Mouse (Mus musculus): ENCODE data around the gene Epx. TPM values are rescaled to one million over a fixed set of nuclear protein-coding genes. Genes with fewer than 3 reads are reported as not detected.

Gene Epx
- polyA plus RNA-seq (2014; fragmentation: Illumina TruSeq; extraction: RNeasy Lipid Tissue Mini Kit (QIAGEN cat#74804); ENCODE audit: low read depth, low replicate concordance) = not detected

GRCm38 (mm10) chr11:87875436-87875835 is at the start of gene Epx:
TSS of gene Epx (minus strand) at chr11:87875536.

GRCm38 (mm10) chr11:87920966-87921365 is 45.6 kb upstream of the Epx start, which contains the start of gene Olfr464:
TSS of gene Olfr464 (minus strand) at chr11:87920967.

GRCm38 (mm10) chr11:87897287-87897686 is 22.0 kb upstream of the Epx start, which contains the start of gene Olfr463:
TSS of gene Olfr463 (minus strand) at chr11:87897387.

GRCm38 (mm10) chr11:87892168-87892567 is 16.8 kb upstream of the Epx start, which contains the start of gene Olfr462:
TSS of gene Olfr462 (minus strand) at chr11:87892268.

GRCm38 (mm10) chr11:87852690-87853596 is 22.4 kb downstream of the Epx start, which contains the start of gene Mks1:
TSS of gene Mks1 (plus strand) at chr11:87853215.

GRCm38 (mm10) chr11:87828239-87828900 is 47.0 kb downstream of the Epx start, which contains the start of gene Lpo:
TSS of gene Lpo (minus strand) at chr11:87828289.

Other genes starting within 250 kb of the Epx start
- gene Rnf43, start 212.8 kb downstream of the Epx start, polyA plus RNA-seq (2014; fragmentation: Illumina TruSeq; extraction: RNeasy Lipid Tissue Mini Kit (QIAGEN cat#74804); ENCODE audit: low read depth, low replicate concordance) = 21.6 TPM
- gene Supt4a, start 138.0 kb downstream of the Epx start, polyA plus RNA-seq (2014; fragmentation: Illumina TruSeq; extraction: RNeasy Lipid Tissue Mini Kit (QIAGEN cat#74804); ENCODE audit: low read depth, low replicate concordance) = 69.9 TPM
- 4.8 TPM for gene Tspoap1, start 115.0 kb downstream of the Epx start, polyA plus RNA-seq (2014; fragmentation: Illumina TruSeq; extraction: RNeasy Lipid Tissue Mini Kit (QIAGEN cat#74804); ENCODE audit: low read depth, low replicate concordance)
- gene Mpo, start 82.0 kb downstream of the Epx start, polyA plus RNA-seq (2014; fragmentation: Illumina TruSeq; extraction: RNeasy Lipid Tissue Mini Kit (QIAGEN cat#74804); ENCODE audit: low read depth, low replicate concordance) = not detected
- gene Lpo, start 47.2 kb downstream of the Epx start, polyA plus RNA-seq (2014; fragmentation: Illumina TruSeq; extraction: RNeasy Lipid Tissue Mini Kit (QIAGEN cat#74804); ENCODE audit: low read depth, low replicate concordance) = not detected
- gene Mks1, start 22.3 kb downstream of the Epx start, polyA plus RNA-seq (2014; fragmentation: Illumina TruSeq; extraction: RNeasy Lipid Tissue Mini Kit (QIAGEN cat#74804); ENCODE audit: low read depth, low replicate concordance) = 14.8 TPM
- not detected for gene Olfr462, start 16.7 kb upstream of the Epx start, polyA plus RNA-seq (2014; fragmentation: Illumina TruSeq; extraction: RNeasy Lipid Tissue Mini Kit (QIAGEN cat#74804); ENCODE audit: low read depth, low replicate concordance)
- not detected for gene Olfr463, start 21.9 kb upstream of the Epx start, polyA plus RNA-seq (2014; fragmentation: Illumina TruSeq; extraction: RNeasy Lipid Tissue Mini Kit (QIAGEN cat#74804); ENCODE audit: low read depth, low replicate concordance)
- gene Olfr464, start 45.4 kb upstream of the Epx start, polyA plus RNA-seq (2014; fragmentation: Illumina TruSeq; extraction: RNeasy Lipid Tissue Mini Kit (QIAGEN cat#74804); ENCODE audit: low read depth, low replicate concordance) = not detected
- gene Dynll2, start 112.0 kb upstream of the Epx start, polyA plus RNA-seq (2014; fragmentation: Illumina TruSeq; extraction: RNeasy Lipid Tissue Mini Kit (QIAGEN cat#74804); ENCODE audit: low read depth, low replicate concordance) = 168 TPM
- gene Srsf1, start 171.8 kb upstream of the Epx start, polyA plus RNA-seq (2014; fragmentation: Illumina TruSeq; extraction: RNeasy Lipid Tissue Mini Kit (QIAGEN cat#74804); ENCODE audit: low read depth, low replicate concordance) = 244 TPM
- 32.7 TPM for gene Vezf1, start 192.7 kb upstream of the Epx start, polyA plus RNA-seq (2014; fragmentation: Illumina TruSeq; extraction: RNeasy Lipid Tissue Mini Kit (QIAGEN cat#74804); ENCODE audit: low read depth, low replicate concordance)
- 54.7 TPM for gene Cuedc1, start 222.5 kb upstream of the Epx start, polyA plus RNA-seq (2014; fragmentation: Illumina TruSeq; extraction: RNeasy Lipid Tissue Mini Kit (QIAGEN cat#74804); ENCODE audit: low read depth, low replicate concordance)